ENCODE assay signal across 25 mouse cellular contexts in the genomic region with DNA sequence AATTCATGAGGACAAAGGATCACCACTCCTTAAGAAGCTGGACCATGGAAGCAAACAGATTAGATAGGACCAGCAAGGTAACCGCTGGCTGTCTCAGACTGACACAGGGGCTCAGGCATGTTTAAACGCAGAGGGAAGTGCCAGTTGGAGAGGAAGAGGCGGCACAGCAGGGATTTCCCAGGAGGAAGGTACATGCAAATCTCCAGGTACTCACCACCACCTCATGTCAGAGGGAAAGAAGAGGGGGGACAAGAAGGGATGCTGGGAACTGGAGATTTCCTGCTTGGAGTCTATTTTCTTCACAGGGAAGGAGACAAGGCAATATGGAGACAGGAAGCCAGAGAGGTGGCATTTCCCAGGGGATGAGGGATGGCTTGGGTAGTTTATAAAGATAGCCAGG. TPM values are rescaled to one million over a fixed set of nuclear protein-coding genes. Genes with fewer than 3 reads are reported as not detected.
DNase-seq lines count a peak whose midpoint lies in the region; ATAC-seq and TF ChIP-seq lines count a peak whose summit lies in the region.
"Had no signal": no experiment of that assay in that cellular context is flagged by ENCODE, and none has a peak within 500 bp of the region (broad histone marks: within the 10 kb centered on the region; RNA-seq: fewer than 3 reads in every experiment).

No protein-coding gene starts in this region.

- no peaks in the 10 kb centered on the region for H3K36me3 ChIP-seq in forebrain, embryonic 10.5 days (replicated peaks)
- H3K36me3 ChIP-seq in forebrain, postnatal 0 days (ENCODE audit: insufficient read depth), result no peaks in the 10 kb centered on the region
- H3K36me3 ChIP-seq in lung, postnatal 0 days (ENCODE audit: insufficient read depth, low read length), result no peaks in the 10 kb centered on the region
- H3K36me3 ChIP-seq in intestine, embryonic 16.5 days (ENCODE audit: control insufficient read depth, insufficient read depth, low read length), result no peaks in the 10 kb centered on the region
- H3K36me3 ChIP-seq: embryonic facial prominence, embryonic 13.5 days; embryonic facial prominence, embryonic 15.5 days; forebrain, embryonic 15.5 days had no signal

- H3K4me3 ChIP-seq in forebrain, embryonic 10.5 days, result no peak overlapping the region
- H3K4me3 ChIP-seq in forebrain, postnatal 0 days (ENCODE audit: low read depth, low read length), result no peak overlapping the region
- H3K4me3 ChIP-seq in lung, postnatal 0 days (ENCODE audit: low read depth, low read length), result no peak overlapping the region
- H3K4me3 ChIP-seq in intestine, embryonic 16.5 days (ENCODE audit: low read length), result no peak overlapping the region
- H3K4me3 ChIP-seq: embryonic facial prominence, embryonic 13.5 days; embryonic facial prominence, embryonic 15.5 days; erythroblast, embryonic 14.5 days; forebrain, embryonic 13.5 days; forebrain, embryonic 15.5 days had no signal

- ATAC-seq in forebrain, postnatal 0 days, result no peak
- ATAC-seq in lung, postnatal 0 days, result peak; percentile 32
- ATAC-seq in intestine, embryonic 16.5 days, result no peak
- ATAC-seq: forebrain, embryonic 13.5 days; forebrain, embryonic 15.5 days had no signal

- no peak overlapping the region for H3K4me2 ChIP-seq in forebrain, postnatal 0 days (ENCODE audit: low read depth)
- H3K4me2 ChIP-seq in lung, postnatal 0 days (replicated peaks; ENCODE audit: low read depth, low read length), result no peak overlapping the region
- H3K4me2 ChIP-seq in intestine, embryonic 16.5 days (ENCODE audit: low read depth, low read length), result peak overlapping the region; percentile 17; the same call in 1 of the 2 replicates
- H3K4me2 ChIP-seq: embryonic facial prominence, embryonic 13.5 days; embryonic facial prominence, embryonic 15.5 days; forebrain, embryonic 13.5 days; forebrain, embryonic 15.5 days had no signal

- WGBS in forebrain, embryonic 10.5 days, result 49% methylated on average over 3 of the region's 3 CpGs
- 54% methylated on average over 3 of the region's 3 CpGs for WGBS in forebrain, postnatal 0 days
- 43% methylated on average over 3 of the region's 3 CpGs for WGBS in lung, postnatal 0 days
- WGBS in intestine, embryonic 16.5 days, result 48% methylated on average over 3 of the region's 3 CpGs

- 0 out of 2 replicates have a peak overlapping the region, but pooled peaks have one; percentile 6 for H3K27ac ChIP-seq in forebrain, embryonic 10.5 days
- H3K27ac ChIP-seq in forebrain, postnatal 0 days (ENCODE audit: low read depth, low read length), result no peak overlapping the region
- no peak overlapping the region for H3K27ac ChIP-seq in lung, postnatal 0 days (ENCODE audit: low read length)
- peak overlapping the region; percentile 85 for H3K27ac ChIP-seq in intestine, embryonic 16.5 days (ENCODE audit: low read length)
- H3K27ac ChIP-seq: embryonic facial prominence, embryonic 13.5 days; embryonic facial prominence, embryonic 15.5 days; forebrain, embryonic 13.5 days; forebrain, embryonic 15.5 days had no signal

- no peaks in the 10 kb centered on the region for H3K9me3 ChIP-seq in forebrain, embryonic 10.5 days
- H3K9me3 ChIP-seq in forebrain, postnatal 0 days (ENCODE audit: low read length), result no peaks in the 10 kb centered on the region
- H3K9me3 ChIP-seq in lung, postnatal 0 days (ENCODE audit: low read length), result no peaks in the 10 kb centered on the region
- H3K9me3 ChIP-seq in intestine, embryonic 16.5 days (ENCODE audit: control insufficient read depth, low read length), result no peaks in the 10 kb centered on the region
- H3K9me3 ChIP-seq: embryonic facial prominence, embryonic 13.5 days; embryonic facial prominence, embryonic 15.5 days; forebrain, embryonic 13.5 days; forebrain, embryonic 15.5 days had no signal

- no peak overlapping the region for H3K9ac ChIP-seq in forebrain, postnatal 0 days
- no peak overlapping the region for H3K9ac ChIP-seq in lung, postnatal 0 days (replicated peaks; ENCODE audit: low read depth)
- H3K9ac ChIP-seq in intestine, embryonic 16.5 days (ENCODE audit: low read depth, low read length), result peak overlapping the region; percentile 34; the same call in 1 of the 2 replicates
- H3K9ac ChIP-seq: embryonic facial prominence, embryonic 13.5 days; embryonic facial prominence, embryonic 15.5 days; forebrain, embryonic 13.5 days; forebrain, embryonic 15.5 days had no signal

- no peak for TF ChIP-seq EP300 in lung, postnatal 0 days (IDR thresholded peaks at IDR 0.05)

- DNase-seq in forebrain, embryonic 10.5 days (ENCODE audit: extremely low spot score, low spot score), result no peak
- DNase-seq in forebrain, postnatal 0 days, result no peak
- no peak for DNase-seq in lung, postnatal 0 days (ENCODE audit: low spot score)
- no peak for DNase-seq in lung, postnatal 14 days
- DNase-seq in yolk sac, embryonic 10.5 days (ENCODE audit: low spot score), result peak; percentile 41
- no peak for DNase-seq in thymus, postnatal 36 days
- no peak for DNase-seq in testis, postnatal 14 days (ENCODE audit: low spot score)
- DNase-seq: adrenal gland, adult 2 months; adrenal gland, postnatal 10 days; adrenal gland, postnatal 25 days; cerebellum, adult 11 months; cerebellum, adult 18-20 months; cerebellum, adult 8-10 months; cerebellum, adult 9-11 months; cerebellum, postnatal 14 days; cerebellum, postnatal 36 days; embryo, embryonic 11 days had no signal

- TF ChIP-seq CTCF in forebrain, postnatal 0 days (IDR thresholded peaks at IDR 0.05; ENCODE audit: low read depth), result no peak
- no peak for TF ChIP-seq CTCF in lung, postnatal 0 days (IDR thresholded peaks at IDR 0.05)

- H3K4me1 ChIP-seq in forebrain, embryonic 10.5 days, result peaks cover 30% of the 10 kb centered on the region
- H3K4me1 ChIP-seq in forebrain, postnatal 0 days (ENCODE audit: insufficient read depth), result no peaks in the 10 kb centered on the region
- no peaks in the 10 kb centered on the region for H3K4me1 ChIP-seq in lung, postnatal 0 days (ENCODE audit: insufficient read depth, low read depth, low read length)
- peaks cover 54% of the 10 kb centered on the region for H3K4me1 ChIP-seq in intestine, embryonic 16.5 days (ENCODE audit: control insufficient read depth, insufficient read depth, low read length)
- H3K4me1 ChIP-seq: forebrain, embryonic 13.5 days; forebrain, embryonic 15.5 days had no signal

- peaks cover 14% of the 10 kb centered on the region; the same call in 1 of the 2 replicates for H3K27me3 ChIP-seq in forebrain, embryonic 10.5 days (ENCODE audit: poor library complexity, severe bottlenecking)
- no peaks in the 10 kb centered on the region for H3K27me3 ChIP-seq in forebrain, postnatal 0 days (ENCODE audit: insufficient read depth, low read length)
- no peaks in the 10 kb centered on the region for H3K27me3 ChIP-seq in lung, postnatal 0 days (replicated peaks; ENCODE audit: insufficient read depth, low read length)
- no peaks in the 10 kb centered on the region for H3K27me3 ChIP-seq in intestine, embryonic 16.5 days (replicated peaks; ENCODE audit: control insufficient read depth, insufficient read depth, low read length)
- H3K27me3 ChIP-seq: embryonic facial prominence, embryonic 13.5 days; embryonic facial prominence, embryonic 15.5 days; forebrain, embryonic 13.5 days; forebrain, embryonic 15.5 days had no signal

RNA-seq across cellular contexts. Expression of a gene that starts 20.2 kb away (rescaled TPM):
- 0.85 and 1.1 TPM in 2 replicates for polyA plus RNA-seq in forebrain, embryonic 10.5 days (2016; fragmentation: Nextera tagmentation; extraction: Ambion mirVana)
- 0.15 TPM in 1 of 2 replicates, not detected in the other for total RNA-seq in forebrain, postnatal 0 days (2014; rRNA removed)
- polyA plus RNA-seq in forebrain, postnatal 0 days (2015; fragmentation: Nextera tagmentation; extraction: Ambion mirVana), result 0.07 and 0.09 TPM in 2 replicates
- 0.12 and 0.37 TPM in 2 replicates for polyA plus RNA-seq in lung, postnatal 0 days (2015; fragmentation: Nextera tagmentation; extraction: Ambion mirVana)
- 5.3 and 6.1 TPM in 2 replicates for polyA plus RNA-seq in intestine, embryonic 16.5 days (2015; fragmentation: Nextera tagmentation; extraction: Ambion mirVana)
- total RNA-seq: common myeloid progenitor, adult 5-6 weeks; MEL had no signal
- polyA plus RNA-seq: erythroblast, embryonic 14.5 days had no signal

Comparison
In these comparisons a context has a peak if more than half of its experiments do, and no peak if none do; other contexts are left out.
1. H3K27ac ChIP-seq: peak in forebrain, embryonic 10.5 days (single experiment) and intestine, embryonic 16.5 days (single experiment); none in forebrain, postnatal 0 days (single experiment) and lung, postnatal 0 days (single experiment).